Mouse (Mus musculus): ENCODE measurements around the gene Cdip1.
"Not testable (repeated sequence)": the region's sequence is repeated elsewhere in the genome, so short reads cannot be mapped to it uniquely, and the experiment has no call there.

The Cdip1 gene

GRCm38 (mm10) chr16:4773289-4773970 lies 16.7 kb downstream of the Cdip1 start:
- DNase-seq (ENCODE audit: low spot score in 2 of 2), result no peak

GRCm38 (mm10) chr16:4768719-4769118 lies 21.4 kb downstream of the Cdip1 start:
- no peak for DNase-seq (ENCODE audit: low spot score in 2 of 2)

- no peak for DNase-seq (ENCODE audit: low spot score in 2 of 2)
Measured at GRCm38 (mm10) chr16:4767012-4767790, 22.9 kb downstream of the Cdip1 start.

- no peak for DNase-seq (ENCODE audit: low spot score in 2 of 2)
Measured at GRCm38 (mm10) chr16:4765852-4766251, 24.2 kb downstream of the Cdip1 start.

GRCm38 (mm10) chr16:4763276-4763675 lies 26.8 kb downstream of the Cdip1 start:
- DNase-seq (ENCODE audit: low spot score in 2 of 2), result no peak

GRCm38 (mm10) chr16:4762437-4762836 lies 27.7 kb downstream of the Cdip1 start:
- no peak for DNase-seq (ENCODE audit: low spot score in 2 of 2)

- not testable (repeated sequence) for DNase-seq (ENCODE audit: low spot score in 2 of 2)
Measured at GRCm38 (mm10) chr16:4756660-4757335, 33.3 kb downstream of the Cdip1 start.

- DNase-seq (ENCODE audit: low spot score in 2 of 2), result no peak
Measured at GRCm38 (mm10) chr16:4754045-4754444, 36.0 kb downstream of the Cdip1 start.

GRCm38 (mm10) chr16:4752155-4752554 lies 37.9 kb downstream of the Cdip1 start:
- no peak for DNase-seq (ENCODE audit: low spot score in 2 of 2)

GRCm38 (mm10) chr16:4742186-4742585 lies 47.9 kb downstream of the Cdip1 start:
- no peak for DNase-seq (ENCODE audit: low spot score in 2 of 2)

- DNase-seq (ENCODE audit: low spot score in 2 of 2), result no peak
Measured at GRCm38 (mm10) chr16:4739994-4740393, 50.1 kb downstream of the Cdip1 start.

- DNase-seq (ENCODE audit: low spot score in 2 of 2), result no peak
Measured at GRCm38 (mm10) chr16:4736262-4736661, 53.8 kb downstream of the Cdip1 start.

- no peak for DNase-seq (ENCODE audit: low spot score in 2 of 2)
Measured at GRCm38 (mm10) chr16:4730776-4731358, 59.2 kb downstream of the Cdip1 start.

- DNase-seq (ENCODE audit: low spot score in 2 of 2), result no peak
Measured at GRCm38 (mm10) chr16:4727963-4728362, 62.1 kb downstream of the Cdip1 start.

- DNase-seq (ENCODE audit: low spot score in 2 of 2), result no peak
Measured at GRCm38 (mm10) chr16:4727526-4727925, 62.6 kb downstream of the Cdip1 start.

GRCm38 (mm10) chr16:4726528-4727128 lies 63.5 kb downstream of the Cdip1 start:
- no peak for DNase-seq (ENCODE audit: low spot score in 2 of 2)

- DNase-seq (ENCODE audit: low spot score in 2 of 2), result peak; percentile 81 to 93
Measured at GRCm38 (mm10) chr16:4725780-4726527, 64.1 kb downstream of the Cdip1 start, which contains the start of gene Hmox2. Gene Hmox2 (plus strand): TSS chr16:4726361.

GRCm38 (mm10) chr16:4725266-4725665 lies 64.8 kb downstream of the Cdip1 start:
- DNase-seq (ENCODE audit: low spot score in 2 of 2), result no peak

- no peak for DNase-seq (ENCODE audit: low spot score in 2 of 2)
Measured at GRCm38 (mm10) chr16:4722915-4723209, 67.2 kb downstream of the Cdip1 start.

GRCm38 (mm10) chr16:4722128-4722914 lies 67.8 kb downstream of the Cdip1 start:
- DNase-seq (ENCODE audit: low spot score in 2 of 2), result no peak

Measured in cerebellum, postnatal 4 days (tissue).